Mouse (Mus musculus): Measurements from ENCODE around the gene Egfr. TPM values are rescaled to one million over a fixed set of nuclear protein-coding genes. Genes with fewer than 3 reads are reported as not detected.

Egfr gene
- total RNA-seq (2021) = 10 to 100 TPM; 15.0 to 15.1 TPM

GRCm38 (mm10) chr11:16752007-16752348, at the start of gene Egfr:
TSS of gene Egfr (plus strand) at chr11:16752203.
- peak; percentile 10 to 17 for DNase-seq (ENCODE audit: low spot score in 2 of 2)

DNA sequence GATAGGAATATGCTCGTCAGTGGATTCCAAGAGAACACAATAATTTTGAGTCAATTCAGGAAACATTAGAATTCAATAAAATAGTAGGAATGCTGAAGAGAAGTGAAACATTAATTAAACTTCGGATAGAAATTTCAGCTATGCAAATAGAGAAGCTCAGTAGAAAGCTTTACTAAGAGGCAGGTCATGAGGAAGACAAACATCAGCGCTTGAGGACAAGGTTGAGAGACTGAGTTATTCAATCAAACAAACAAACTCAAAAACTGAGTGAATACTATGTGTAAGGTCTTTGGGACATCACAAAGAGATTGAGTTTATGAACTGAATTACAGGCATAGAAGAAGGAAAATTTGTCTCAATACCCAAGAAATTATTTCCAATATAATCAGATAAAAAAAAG, 48.8 kb upstream of the Egfr start:
- intact Hi-C loops (cut with DNase I) = no loop called here

More at GRCm38 (mm10) chr11:16752007-16752348, at the start of gene Egfr:
- intact Hi-C loops (cut with DNase I) = loop anchor here (5.0 kb wide), 1 partner anchor 225 kb away; no protein-coding TSS in a partner anchor

DNA sequence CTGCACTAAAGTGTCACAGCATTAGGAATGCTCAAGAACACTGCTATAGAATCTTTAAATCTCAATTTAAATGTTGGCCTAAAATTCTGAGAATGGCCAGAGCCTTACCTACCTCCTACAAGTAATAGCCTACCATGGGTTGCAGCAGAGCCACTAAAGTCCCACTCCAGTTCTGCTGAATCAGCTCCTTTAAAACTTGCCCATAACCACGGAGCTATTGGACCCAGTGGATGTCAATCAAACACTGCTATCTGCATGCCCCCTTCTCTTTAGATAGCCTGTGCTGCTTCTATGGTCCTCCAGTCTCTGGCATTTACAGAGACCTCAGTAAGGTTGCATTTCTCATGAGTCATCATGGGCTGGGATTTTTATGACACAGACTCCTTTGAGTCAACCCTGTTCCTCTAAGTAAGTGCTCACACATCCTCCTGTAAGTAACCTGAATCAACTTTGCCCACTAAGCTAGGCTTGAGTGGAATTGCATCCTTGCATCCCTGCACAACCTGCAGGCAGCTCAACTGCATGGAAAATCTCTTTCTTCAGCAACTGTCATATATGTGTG, 16.8 kb upstream of the Egfr start:
- intact Hi-C loops (cut with DNase I) = no loop called here
- no peak for DNase-seq (ENCODE audit: low spot score in 2 of 2)

More for the DNA sequence above, 48.8 kb upstream of the Egfr start:
- DNase-seq (ENCODE audit: low spot score in 2 of 2) = no peak

DNA sequence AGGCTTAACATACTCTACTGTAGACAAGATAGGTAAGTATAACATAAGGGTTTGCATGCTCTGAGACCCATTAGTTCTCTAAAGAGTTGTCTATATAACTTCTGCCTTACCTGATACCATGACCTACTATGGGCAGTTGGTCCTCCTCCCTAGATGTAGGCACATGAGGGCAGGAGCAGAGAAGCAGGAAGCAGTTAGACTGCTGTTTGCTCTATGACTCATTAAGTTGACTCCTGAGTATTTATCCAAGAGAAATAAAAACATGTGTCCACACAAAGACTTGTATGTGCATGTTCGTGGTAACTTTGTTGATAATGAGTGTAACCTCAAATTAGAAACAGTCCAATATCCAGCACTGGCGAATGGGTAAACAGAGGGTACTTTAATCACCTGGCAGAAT, 14.7 kb upstream of the Egfr start:
- intact Hi-C loops (cut with DNase I) = no loop called here
- DNase-seq (ENCODE audit: low spot score in 2 of 2) = no peak

- no peak for DNase-seq (ENCODE audit: low spot score in 2 of 2)
- intact Hi-C loops (cut with DNase I) = no loop called here
Observed at GRCm38 (mm10) chr11:16738691-16739090, 13.3 kb upstream of the Egfr start.

DNA sequence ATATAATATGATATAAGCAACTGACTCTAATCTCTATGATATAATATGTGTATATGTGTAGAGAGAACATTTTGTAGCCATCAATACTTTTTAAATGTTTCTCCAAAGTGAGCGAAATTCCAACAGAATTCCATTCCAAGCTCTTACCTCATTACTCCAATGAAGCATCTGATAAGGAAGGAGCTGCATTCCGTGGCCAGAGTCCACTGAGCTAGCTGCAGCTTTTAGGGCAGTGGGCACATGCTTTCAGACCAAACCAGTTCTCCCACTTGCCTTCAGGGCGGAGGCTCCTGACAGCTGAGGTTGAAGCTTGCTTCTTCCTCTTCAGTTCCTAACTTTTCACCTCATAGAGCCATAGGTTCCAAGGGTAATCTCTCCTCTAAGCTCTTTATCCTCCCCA, 12.8 kb upstream of the Egfr start:
- intact Hi-C loops (cut with DNase I) = no loop called here
- DNase-seq (ENCODE audit: low spot score in 2 of 2) = no peak

DNA sequence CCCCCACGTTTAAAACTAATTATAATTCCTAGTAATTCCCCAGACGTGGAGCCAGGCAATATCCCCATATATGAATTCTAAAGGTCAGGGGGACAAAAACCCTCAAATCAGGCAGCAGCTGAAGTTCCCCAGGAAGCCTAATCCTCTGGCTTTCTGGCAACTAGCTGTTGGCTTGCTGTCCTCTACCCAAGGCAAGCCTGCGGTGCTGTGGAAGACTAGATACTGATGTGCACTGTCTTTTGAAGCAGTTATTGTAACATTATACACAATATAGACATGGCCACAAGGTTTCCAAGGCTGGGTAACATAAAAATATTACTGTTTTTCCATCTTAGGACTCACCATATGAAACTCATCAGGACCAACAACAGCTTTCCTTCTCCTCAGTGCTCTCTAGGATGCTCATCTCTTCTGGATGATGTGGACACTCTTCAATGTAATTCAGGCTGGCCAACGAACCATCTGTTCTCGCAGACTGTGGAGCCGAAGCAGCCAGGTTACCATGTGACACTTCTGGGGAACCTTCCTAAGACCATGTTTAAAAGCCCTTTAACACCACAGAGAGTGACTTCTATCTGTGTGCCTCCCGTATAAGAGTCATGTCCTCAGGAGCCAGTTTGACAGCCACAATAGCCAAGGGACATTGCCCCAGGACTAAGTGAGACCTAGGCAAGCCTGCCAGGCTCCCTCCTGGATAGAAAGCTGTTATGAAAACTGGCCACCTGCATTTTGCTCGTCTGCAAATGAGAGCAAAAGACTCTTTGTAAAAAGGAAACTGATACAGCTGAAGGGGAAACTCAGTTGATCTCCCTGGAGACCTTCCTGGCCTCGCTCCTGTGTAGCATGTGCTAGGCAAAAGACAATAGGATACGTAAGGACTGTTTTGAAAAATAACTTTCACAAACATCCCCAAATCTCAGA, 11.1 kb upstream of the Egfr start:
- DNase-seq (ENCODE audit: low spot score in 2 of 2) = no peak
- intact Hi-C loops (cut with DNase I) = no loop called here

- DNase-seq (ENCODE audit: low spot score in 2 of 2) = no peak
- intact Hi-C loops (cut with DNase I) = no loop called here
Observed at GRCm38 (mm10) chr11:16742251-16742650, 9.8 kb upstream of the Egfr start.

DNA sequence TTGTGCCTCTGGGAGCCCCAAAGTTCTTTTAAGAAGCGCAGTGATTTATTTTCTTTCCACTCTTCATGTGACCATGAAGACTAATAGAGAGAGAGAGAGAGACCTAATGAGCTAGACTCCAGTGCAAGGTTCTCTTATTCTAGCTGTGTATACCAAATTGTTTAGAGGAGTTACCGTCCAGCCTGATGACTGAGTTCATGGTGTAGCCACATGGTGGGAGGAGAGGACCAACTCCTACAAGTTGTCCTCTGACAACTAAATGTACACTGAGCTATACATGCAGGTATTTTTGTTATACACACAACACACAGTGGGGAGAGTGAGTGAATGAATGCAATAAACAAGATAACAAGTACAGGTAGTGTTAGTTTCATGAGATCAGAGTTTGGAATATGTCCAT, 9.2 kb upstream of the Egfr start:
- DNase-seq (ENCODE audit: low spot score in 2 of 2) = no peak
- intact Hi-C loops (cut with DNase I) = no loop called here

- no peak for DNase-seq (ENCODE audit: low spot score in 2 of 2)
- intact Hi-C loops (cut with DNase I) = loop anchor here (5.0 kb wide), 1 partner anchor 224 kb away; no protein-coding TSS in a partner anchor
Observed at GRCm38 (mm10) chr11:16751457-16751982, 483 bp upstream of the Egfr start.

DNA sequence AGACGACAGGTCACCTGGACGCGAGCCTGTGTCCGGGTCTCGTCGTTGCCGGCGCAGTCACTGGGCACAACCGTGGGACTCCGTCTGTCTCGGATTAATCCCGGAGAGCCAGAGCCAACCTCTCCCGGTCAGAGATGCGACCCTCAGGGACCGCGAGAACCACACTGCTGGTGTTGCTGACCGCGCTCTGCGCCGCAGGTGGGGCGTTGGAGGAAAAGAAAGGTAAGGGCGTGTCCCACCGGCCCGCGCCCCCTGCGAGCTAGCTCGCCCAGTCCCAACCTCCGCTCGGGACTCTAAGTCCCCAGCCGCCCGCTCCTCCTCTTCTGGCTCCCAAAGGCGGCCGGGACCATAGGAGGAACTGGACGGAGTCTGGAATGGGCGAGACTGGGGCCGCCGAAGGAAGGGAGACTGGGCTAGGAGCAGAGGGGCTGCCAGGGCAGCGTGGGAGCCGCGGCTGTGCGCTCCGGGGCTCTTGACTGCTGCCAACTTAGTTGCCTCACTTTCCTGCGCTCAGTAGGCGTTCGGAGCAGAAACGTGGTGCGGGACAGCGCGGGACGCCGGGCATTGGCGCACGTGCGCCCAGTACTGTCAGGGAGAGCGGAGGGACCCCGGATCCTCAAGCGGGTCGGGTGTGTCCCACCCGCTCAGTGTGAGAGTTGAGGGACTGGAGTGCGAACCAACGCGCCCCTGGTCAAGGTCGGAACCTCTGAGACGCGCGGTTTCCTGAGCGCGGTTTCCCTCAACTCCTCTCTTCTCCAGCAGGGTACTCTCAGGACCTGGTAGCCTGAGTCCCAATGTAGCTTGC, 548 bp downstream of the Egfr start:
- intact Hi-C loops (cut with DNase I) = loop anchor here (5.0 kb wide), 1 partner anchor 225 kb away; no protein-coding TSS in a partner anchor
- peak in 1 of 2 experiments; percentile 9 for DNase-seq (ENCODE audit: low spot score in 2 of 2)

DNA sequence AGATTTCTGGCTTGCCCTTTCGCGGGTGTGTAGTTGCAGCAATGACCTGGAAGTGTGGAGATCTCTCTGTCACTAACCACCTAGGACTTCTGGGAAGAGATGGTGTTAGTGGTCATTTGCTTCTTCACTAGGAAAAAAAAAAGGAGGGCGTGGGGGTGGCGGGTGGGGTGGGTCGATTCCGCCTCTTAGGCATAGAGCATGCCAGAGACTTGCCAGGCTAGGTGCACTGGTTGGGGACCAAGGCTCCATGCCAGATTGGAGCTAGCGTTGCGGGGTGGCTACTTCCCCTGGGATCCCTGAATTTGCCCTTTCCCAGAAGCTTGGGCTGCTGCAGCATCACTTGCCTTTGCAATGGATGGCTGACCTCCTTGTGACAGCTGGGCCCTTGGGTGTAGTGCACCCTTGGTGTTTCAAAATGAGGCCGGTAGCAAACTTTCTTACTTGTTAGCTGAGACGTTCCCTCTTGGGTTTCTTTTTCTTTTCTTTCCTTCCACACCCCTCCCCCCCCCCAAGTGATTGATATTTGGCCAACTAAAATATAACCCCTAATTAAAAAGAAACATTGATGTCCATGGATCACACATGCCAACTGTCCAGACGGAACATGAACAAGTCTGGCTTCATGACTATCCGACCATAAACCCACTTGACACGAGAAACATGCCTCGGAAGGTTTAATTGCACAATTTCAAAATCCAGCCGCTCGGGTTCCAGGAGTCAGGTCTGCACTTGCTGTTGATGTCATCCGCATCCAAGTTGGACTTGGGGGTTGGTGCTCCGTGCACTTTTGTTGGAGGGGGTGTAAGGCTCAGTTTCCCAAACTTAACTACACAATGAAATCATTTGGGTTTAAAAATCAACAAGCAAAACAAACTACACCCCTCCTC, 1.4 kb downstream of the Egfr start:
- no peak for DNase-seq (ENCODE audit: low spot score in 2 of 2)
- intact Hi-C loops (cut with DNase I) = loop anchor here (5.0 kb wide), 1 partner anchor 226 kb away; no protein-coding TSS in a partner anchor

DNA sequence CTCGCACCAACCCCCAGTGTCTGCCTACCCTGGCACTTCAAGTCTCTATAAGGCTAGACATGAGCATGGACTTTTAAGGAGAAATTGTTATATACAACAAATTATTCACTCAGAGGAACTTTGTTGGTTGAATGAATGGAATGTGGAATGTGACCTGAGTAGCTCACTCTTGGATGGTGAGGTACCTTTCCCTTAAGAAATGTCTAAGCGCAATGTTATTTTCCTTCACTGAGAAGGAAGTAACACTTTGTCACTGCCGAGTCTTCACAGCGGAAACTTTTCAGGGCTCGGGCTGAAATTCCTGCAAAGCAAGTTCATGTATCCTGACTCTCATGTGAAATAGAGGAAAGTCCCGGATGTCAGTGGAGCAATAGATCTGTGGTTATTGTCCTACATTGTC, 7.9 kb downstream of the Egfr start:
- intact Hi-C loops (cut with DNase I) = no loop called here
- no peak for DNase-seq (ENCODE audit: low spot score in 2 of 2)

DNA sequence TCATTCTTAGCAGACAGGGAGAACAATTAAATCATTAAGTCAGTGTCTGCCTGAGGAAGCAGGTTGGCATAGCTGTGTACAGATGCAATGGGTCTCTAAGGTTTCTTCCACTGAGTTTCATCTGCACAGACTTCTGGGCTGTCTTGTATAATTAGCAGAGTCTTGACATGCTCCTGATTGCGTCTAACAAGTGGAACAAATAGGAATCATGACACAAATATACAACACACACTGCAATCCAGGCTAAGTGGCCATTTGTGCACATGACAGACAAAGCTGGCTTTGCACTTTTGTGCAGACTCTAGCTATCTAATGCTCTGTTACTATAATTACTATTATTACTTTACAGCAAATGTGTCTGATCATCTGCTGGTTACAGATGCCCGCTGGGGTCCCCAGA, 9.2 kb downstream of the Egfr start:
- intact Hi-C loops (cut with DNase I) = no loop called here
- no peak for DNase-seq (ENCODE audit: low spot score in 2 of 2)

- DNase-seq (ENCODE audit: low spot score in 2 of 2) = no peak
- intact Hi-C loops (cut with DNase I) = no loop called here
Observed at GRCm38 (mm10) chr11:16766038-16766815, 14.2 kb downstream of the Egfr start.

GRCm38 (mm10) chr11:16767984-16768383, 16.0 kb downstream of the Egfr start:
- no peak for DNase-seq (ENCODE audit: low spot score in 2 of 2)
- intact Hi-C loops (cut with DNase I) = no loop called here

DNA sequence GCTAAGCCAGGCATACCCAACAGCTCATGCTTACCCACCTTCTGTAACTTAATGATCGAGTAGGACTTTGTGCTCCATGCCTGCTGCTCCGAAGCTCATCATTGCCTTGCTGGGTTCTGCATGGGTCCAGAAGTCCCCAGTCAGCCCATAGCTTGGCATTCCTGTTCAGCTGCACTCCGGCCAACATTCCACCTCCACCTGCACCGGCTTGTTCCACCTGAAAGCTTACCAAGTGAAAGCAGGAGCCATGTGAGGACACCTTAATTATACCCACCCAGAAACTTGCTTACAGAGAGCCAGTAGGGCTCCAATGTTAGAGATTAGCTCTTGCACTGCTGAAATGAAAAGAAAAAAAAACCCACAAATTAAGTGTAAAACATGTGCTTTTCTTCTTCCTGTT, 17.3 kb downstream of the Egfr start:
- intact Hi-C loops (cut with DNase I) = no loop called here
- no peak for DNase-seq (ENCODE audit: low spot score in 2 of 2)

DNA sequence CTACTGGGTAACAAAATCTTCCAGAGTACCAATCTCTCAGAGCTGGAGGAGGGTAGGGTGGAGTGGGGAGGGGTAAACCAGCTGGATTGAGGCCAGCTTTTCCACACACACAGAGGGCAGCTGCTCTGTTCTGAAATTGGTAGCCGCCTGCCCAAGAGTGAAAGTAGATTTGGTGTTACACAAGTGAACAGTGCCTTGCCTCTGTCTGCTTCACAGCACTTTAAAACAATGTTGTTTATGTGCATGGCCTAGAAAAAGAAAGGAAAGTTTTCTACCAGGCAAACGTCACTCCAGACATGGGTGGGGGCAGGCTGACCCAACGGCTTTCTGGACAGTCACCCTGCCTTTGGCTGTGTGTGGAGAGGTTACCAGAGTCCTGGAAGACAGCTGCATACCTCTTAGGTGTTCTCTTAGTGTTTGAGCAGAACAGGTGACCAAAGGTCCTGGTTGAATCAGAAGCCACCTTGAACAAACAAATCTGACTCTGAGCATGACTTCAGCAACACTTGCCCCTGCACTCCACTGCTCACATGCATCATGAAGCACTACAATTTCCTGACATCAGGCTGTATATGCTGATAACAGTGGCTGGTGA, 17.8 kb downstream of the Egfr start:
- intact Hi-C loops (cut with DNase I) = no loop called here
- no peak for DNase-seq (ENCODE audit: low spot score in 2 of 2)

All from left cerebral cortex, postnatal 36 days (tissue).